Mouse (Mus musculus) C2C12 (cell line): Measurements from ENCODE around the gene Atp10a. TPM values are rescaled to one million over a fixed set of nuclear protein-coding genes. Genes with fewer than 3 reads are reported as not detected.
"Not testable (repeated sequence)": the region's sequence is repeated elsewhere in the genome, so short reads cannot be mapped to it uniquely, and the experiment has no call there.

Source experiments
- H3K27me3 ChIP-seq: one replicate; pipeline ENCODE4 v1.6.1; 2011; ENCODE audit not compliant: control insufficient read depth, insufficient read depth, insufficient read length
- H3K36me3 ChIP-seq: one replicate; pipeline ENCODE4 v1.6.1; 2011; ENCODE audit not compliant: control insufficient read depth, insufficient read depth
- H3K4me3 ChIP-seq: one replicate; pipeline ENCODE4 v1.5.1; 2011; ENCODE audit warnings: mild to moderate bottlenecking, control low read depth; ENCODE audit not compliant: poor library complexity, insufficient read depth, severe bottlenecking
- H3K79me2 ChIP-seq: one replicate; pipeline ENCODE4 v1.6.1; 2011; ENCODE audit not compliant: control insufficient read depth, insufficient read depth
- H3K79me3 ChIP-seq: one replicate; pipeline ENCODE4 v1.6.1; 2011; ENCODE audit warnings: low read depth, control low read depth
- H3ac ChIP-seq: one replicate; pipeline ENCODE3; 2011; ENCODE audit warnings: low read depth; ENCODE audit not compliant: control insufficient read depth, insufficient read length
- CEBPB ChIP-seq: IDR thresholded peaks from one replicate; pipeline ENCODE4 v1.6.1; 2011; ENCODE audit warnings: low read depth, mild to moderate bottlenecking, control low read depth, moderate library complexity
- CTCF ChIP-seq: IDR thresholded peaks from one replicate; pipeline ENCODE4 v1.5.1; 2011; ENCODE audit not compliant: control insufficient read depth, insufficient read depth, insufficient read length
- FOSL1 ChIP-seq: IDR thresholded peaks from one replicate; pipeline ENCODE4 v1.8.0; 2011; ENCODE audit warnings: mild to moderate bottlenecking, low read length; ENCODE audit not compliant: poor library complexity, insufficient read depth, severe bottlenecking
- MAX ChIP-seq: IDR thresholded peaks from one replicate; pipeline ENCODE4 v1.6.1; 2011; ENCODE audit warnings: mild to moderate bottlenecking, control low read depth
- MYOD1 ChIP-seq: IDR thresholded peaks from one replicate; pipeline ENCODE4 v1.6.1; 2011; ENCODE audit warnings: low read depth; ENCODE audit not compliant: control insufficient read depth, insufficient read length
- MYOG ChIP-seq: IDR thresholded peaks from one replicate; pipeline ENCODE4 v1.6.1; 2011; ENCODE audit not compliant: control insufficient read depth, insufficient read length; ENCODE audit errors: extremely low read depth
- USF1 ChIP-seq: IDR thresholded peaks from one replicate; pipeline ENCODE4 v1.6.1; 2011; ENCODE audit warnings: low read depth, mild to moderate bottlenecking, control low read depth, moderate library complexity
- polyA plus RNA-seq: library from polyadenylated mRNA; unstranded; fragments of >200 nt; fragmentation: generic; extraction: Trizol; gene quantifications from one replicate; pipeline ENCODE4 v1.2.1, GENCODE M21; 2012; ENCODE audit warnings: missing spikeins

Atp10a gene
- polyA plus RNA-seq, 1 experiment, result 5.5 TPM

GRCm38 (mm10) chr7:58824686-58825085, 168.7 kb downstream of the Atp10a start:
- Histone ChIP-seq H3K4me3 (no peak overlapping the region), H3K79me3 (no peaks in the 10 kb centered on the region), H3K27me3 (no peaks in the 10 kb centered on the region), H3K36me3 (peaks cover 28% of the 10 kb centered on the region), H3ac (no peak overlapping the region), H3K79me2 (no peaks in the 10 kb centered on the region)
- no peak for TF ChIP-seq MYOD1
- TF ChIP-seq FOSL1, result no peak
- no peak for TF ChIP-seq CTCF
- TF ChIP-seq USF1, result no peak
- TF ChIP-seq CEBPB, result no peak
- no peak for TF ChIP-seq MAX
- TF ChIP-seq MYOG, result no peak

- TF ChIP-seq MAX (no peak), CEBPB (no peak), MYOD1 (no peak), CTCF (no peak), MYOG (no peak), FOSL1 (no peak), USF1 (no peak)
- H3K4me3 ChIP-seq, result no peak overlapping the region
Measured at GRCm38 (mm10) chr7:58829111-58829510, 173.1 kb downstream of the Atp10a start.

GRCm38 (mm10) chr7:58836855-58837606, 181.1 kb downstream of the Atp10a start:
- H3K36me3 ChIP-seq, H3K27me3 ChIP-seq, H3ac ChIP-seq, H3K79me3 ChIP-seq, H3K4me3 ChIP-seq, H3K79me2 ChIP-seq: not testable (repeated sequence)

More at GRCm38 (mm10) chr7:58829111-58829510, 173.1 kb downstream of the Atp10a start:
- H3K79me2 ChIP-seq, result no peaks in the 10 kb centered on the region
- H3ac ChIP-seq, result no peak overlapping the region
- H3K27me3 ChIP-seq, result no peaks in the 10 kb centered on the region
- no peaks in the 10 kb centered on the region for H3K79me3 ChIP-seq
- H3K36me3 ChIP-seq, result peaks cover 20% of the 10 kb centered on the region

GRCm38 (mm10) chr7:58840367-58840766, 184.4 kb downstream of the Atp10a start:
- H3K27me3 ChIP-seq, result no peaks in the 10 kb centered on the region
- no peaks in the 10 kb centered on the region for H3K36me3 ChIP-seq
- H3K79me2 ChIP-seq, result no peaks in the 10 kb centered on the region
- H3K4me3 ChIP-seq, result no peak overlapping the region
- H3ac ChIP-seq, result no peak overlapping the region
- no peaks in the 10 kb centered on the region for H3K79me3 ChIP-seq
- TF ChIP-seq MAX (no peak), MYOG (no peak), CEBPB (no peak), CTCF (no peak), MYOD1 (no peak), USF1 (no peak), FOSL1 (no peak)

GRCm38 (mm10) chr7:58841066-58841465, 185.1 kb downstream of the Atp10a start:
- TF ChIP-seq CEBPB, result no peak
- no peak for TF ChIP-seq USF1
- no peak for TF ChIP-seq MYOD1
- TF ChIP-seq MAX, result no peak
- no peak for TF ChIP-seq MYOG
- Histone ChIP-seq H3K27me3 (no peaks in the 10 kb centered on the region), H3K4me3 (no peak overlapping the region), H3K36me3 (no peaks in the 10 kb centered on the region), H3K79me3 (no peaks in the 10 kb centered on the region), H3ac (no peak overlapping the region), H3K79me2 (no peaks in the 10 kb centered on the region)

GRCm38 (mm10) chr7:58842818-58843217, 186.9 kb downstream of the Atp10a start:
- Histone ChIP-seq H3K4me3 (no peak overlapping the region), H3K36me3 (no peaks in the 10 kb centered on the region), H3K27me3 (no peaks in the 10 kb centered on the region), H3K79me3 (no peaks in the 10 kb centered on the region), H3ac (no peak overlapping the region), H3K79me2 (no peaks in the 10 kb centered on the region)
- TF ChIP-seq USF1 (no peak), CTCF (no peak)
